Mouse (Mus musculus) heart, postnatal 14 days (tissue): ENCODE data around the gene Sspn. TPM values are rescaled to one million over a fixed set of nuclear protein-coding genes. Genes with fewer than 3 reads are reported as not detected.

Experiments
- DNase-seq, 2 experiments: peaks; one replicate each; pipeline ENCODE4 v3.0.0; 2021 to 2022
- intact Hi-C: fragments of 180-260 bp; cut with DNase I; formaldehyde crosslinking; loops from one replicate; pipeline ENCODE4 v1.15.1; 2025
- total RNA-seq, 2 experiments: library from RNA; stranded (reverse); gene quantifications; 2 replicates each; pipeline ENCODE4 v1.2.3; 2021

Sspn gene
- total RNA-seq, 2 experiments from 2014 or later, result 133 to 136 TPM

- intact Hi-C loops, result no loop called here
- peak; percentile 37 to 61 for DNase-seq
Observed at GRCm38 (mm10) chr6:146008450-146008981, 77.1 kb downstream of the Sspn start.

- DNase-seq, result no peak
- intact Hi-C loops, result no loop called here
Observed at GRCm38 (mm10) chr6:146009163-146009915, 77.9 kb downstream of the Sspn start.

GRCm38 (mm10) chr6:146010093-146010764 is 78.8 kb downstream of the Sspn start:
- intact Hi-C loops, result no loop called here
- DNase-seq, result peak; percentile 47 to 72

- intact Hi-C loops, result no loop called here
- no peak for DNase-seq
Observed at GRCm38 (mm10) chr6:146014312-146014711, 82.9 kb downstream of the Sspn start.

Other genes with a start within 250 kb of the Sspn start
- 10 to 100 TPM; 58.2 to 58.4 TPM for gene Rassf8, start 184.9 kb upstream of the Sspn start, total RNA-seq
- 10 to 100 TPM; 12.1 to 15.9 TPM for gene Bhlhe41, start 66.1 kb upstream of the Sspn start, total RNA-seq